Mouse (Mus musculus) layer of hippocampus, adult 9-10 months (tissue): ENCODE measurements at regions not wholly inside any gene's neighbourhood (a gene's known extent, or its start where the extent isn't known, plus 50 kb on each side); places are given as distances from the start of the nearest gene placed in this dataset.

Source experiments
- DNase-seq: peaks from one replicate; pipeline ENCODE4 v3.0.0; 2022; ENCODE audit warnings: low spot score

GRCm38 (mm10) chr11:24804623-24805023, 726.8 kb downstream of the Bcl11a start:
- DNase-seq = no peak

- no peak for DNase-seq
Measured at GRCm38 (mm10) chr11:24829578-24830401, 751.9 kb downstream of the Bcl11a start.

- DNase-seq = no peak
Measured at GRCm38 (mm10) chr11:24830484-24830883, 752.6 kb downstream of the Bcl11a start.

GRCm38 (mm10) chr11:24843839-24844738, 766.2 kb downstream of the Bcl11a start:
- DNase-seq = no peak

- DNase-seq = no peak
Measured at GRCm38 (mm10) chr11:24856991-24857390, 779.1 kb downstream of the Bcl11a start.

GRCm38 (mm10) chr11:24864637-24865036, 786.8 kb downstream of the Bcl11a start:
- no peak for DNase-seq

GRCm38 (mm10) chr11:24865067-24865796, 787.4 kb downstream of the Bcl11a start:
- no peak for DNase-seq
